Mouse (Mus musculus) c-Kit-positive CD71-negative TER-119-negative erythroid progenitor cells, embryonic 14.5 days (primary cell): ENCODE measurements around the gene Vat1.
"Not testable (repeated sequence)": the region's sequence is repeated elsewhere in the genome, so short reads cannot be mapped to it uniquely, and the experiment has no call there.

Source experiments
- DNase-seq: peaks from one replicate; pipeline ENCODE4 v3.0.0-alpha.2; 2013; ENCODE audit warnings: low read depth

Gene Vat1

GRCm38 (mm10) chr11:101441450-101442126 lies 24.4 kb downstream of the Vat1 start:
- not testable (repeated sequence) for DNase-seq

GRCm38 (mm10) chr11:101438006-101438405 lies 28.0 kb downstream of the Vat1 start:
- not testable (repeated sequence) for DNase-seq

- DNase-seq, result no peak
These were observed 29.1 kb downstream of the Vat1 start for GRCm38 (mm10) chr11:101436916-101437315.

DNA sequence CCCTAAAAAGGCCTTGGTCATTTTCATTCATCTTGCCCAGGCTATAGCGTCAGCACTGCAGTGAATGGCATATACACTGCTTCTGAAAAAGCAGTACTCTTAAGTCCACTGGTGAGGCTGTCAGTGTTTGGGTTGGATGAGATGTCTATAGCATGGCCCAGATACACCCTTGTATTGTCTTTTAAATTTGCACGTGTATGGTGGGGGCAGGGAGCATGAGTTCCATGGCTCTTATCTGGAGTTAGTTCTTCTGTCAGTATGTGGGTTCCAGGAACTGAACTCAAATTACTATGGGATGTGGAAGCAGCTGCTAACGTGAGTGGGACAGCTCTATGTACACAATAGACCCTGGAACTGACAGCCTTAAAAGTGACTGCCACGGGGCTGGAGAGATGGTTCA lies 30.2 kb downstream of the Vat1 start:
- DNase-seq, result no peak

- no peak for DNase-seq
These were observed 32.6 kb downstream of the Vat1 start for GRCm38 (mm10) chr11:101433396-101433795.

- no peak for DNase-seq
These were observed 34.7 kb downstream of the Vat1 start for GRCm38 (mm10) chr11:101431327-101431726.

- no peak for DNase-seq
These were observed 39.9 kb downstream of the Vat1 start for GRCm38 (mm10) chr11:101426165-101426564.

DNA sequence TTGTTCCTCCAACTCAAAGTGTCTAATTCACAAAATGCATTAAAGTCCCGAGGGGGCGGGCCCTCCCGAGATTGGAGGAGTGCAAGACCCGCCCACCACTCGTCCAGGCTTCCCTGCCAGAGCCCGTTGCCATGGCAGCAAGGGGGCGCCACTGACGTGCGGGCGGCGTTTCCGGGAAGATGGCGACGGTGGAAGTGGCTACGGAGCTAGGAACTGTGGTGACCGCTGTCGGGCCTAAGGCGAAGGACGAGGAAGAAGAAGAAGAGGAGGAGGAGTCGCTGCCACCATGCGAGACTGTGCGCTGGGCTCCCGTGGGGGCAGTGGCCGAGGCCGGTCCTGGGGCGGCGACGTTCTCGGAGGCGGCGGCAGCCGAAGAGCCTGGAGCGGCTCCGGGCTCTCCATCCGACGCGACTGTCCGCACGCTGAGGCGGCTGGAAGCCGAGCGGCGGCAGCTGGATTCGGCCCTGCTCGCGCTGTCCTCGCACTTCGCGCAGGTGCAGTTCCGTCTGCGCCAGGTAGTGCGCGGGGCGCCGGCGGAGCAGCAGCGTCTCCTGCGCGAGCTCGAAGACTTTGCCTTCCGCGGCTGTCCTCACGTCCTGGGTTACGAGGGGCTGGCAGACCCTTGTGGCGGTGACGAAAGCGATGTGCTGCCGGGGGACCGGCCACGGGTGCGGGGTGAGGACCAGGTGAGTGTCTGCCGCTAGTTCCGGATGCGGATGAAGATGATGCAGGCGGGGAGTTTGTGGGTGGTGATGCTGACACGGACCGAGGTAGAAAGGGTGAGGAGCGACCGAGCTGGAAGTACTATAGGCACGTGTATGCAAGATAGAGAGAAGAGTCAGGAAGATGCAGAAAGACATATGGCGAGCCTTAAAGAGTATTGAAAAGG lies 40.9 kb downstream of the Vat1 start, which contains the start of the genes Rundc1 and Ptges3l:
Gene Rundc1, plus strand, starts transcription at position 161 of the 889 bp plus-strand sequence.
Gene Ptges3l, minus strand, starts transcription at position 409 of the 889 bp plus-strand sequence.
- peak; percentile 99 for DNase-seq

DNA sequence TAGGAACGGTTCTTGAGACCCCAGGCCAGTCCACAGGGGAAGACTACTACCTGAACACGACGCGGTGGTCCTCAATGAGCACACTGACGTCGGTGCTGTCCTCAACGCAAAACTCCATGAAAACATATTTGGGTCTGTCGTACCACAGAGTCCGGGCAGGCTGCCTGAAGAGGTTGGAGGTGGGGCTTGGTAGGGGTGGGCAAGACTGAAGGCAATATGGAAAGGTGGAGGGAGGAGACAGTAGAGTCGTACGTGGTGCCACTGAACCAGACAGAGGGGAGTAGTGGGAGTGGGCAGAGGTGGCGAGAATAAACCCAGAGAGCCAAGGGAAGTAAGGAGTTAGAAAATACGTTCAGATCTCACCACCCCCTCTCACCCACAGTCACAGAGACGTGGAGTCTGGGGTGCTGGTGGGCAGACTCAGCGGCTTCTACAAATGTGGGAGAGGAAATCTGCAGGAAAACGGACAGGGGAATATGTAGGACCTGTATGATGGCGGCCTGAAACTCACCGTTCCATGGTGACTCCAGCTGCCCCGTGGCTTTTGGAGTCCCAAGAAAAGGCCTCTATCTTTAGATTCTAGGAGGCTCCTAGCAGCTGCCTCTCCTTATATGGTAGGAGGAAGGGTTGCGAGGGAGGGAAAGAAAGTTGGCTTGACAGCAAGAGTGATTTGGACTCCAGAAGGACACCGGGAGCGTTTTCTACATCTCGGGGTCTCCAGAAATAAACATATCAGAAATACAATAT lies 41.8 kb downstream of the Vat1 start, which contains the start of gene Gm27029:
Gene Gm27029, minus strand, starts transcription at position 692 of the 747 bp plus-strand sequence.
- no peak for DNase-seq

DNA sequence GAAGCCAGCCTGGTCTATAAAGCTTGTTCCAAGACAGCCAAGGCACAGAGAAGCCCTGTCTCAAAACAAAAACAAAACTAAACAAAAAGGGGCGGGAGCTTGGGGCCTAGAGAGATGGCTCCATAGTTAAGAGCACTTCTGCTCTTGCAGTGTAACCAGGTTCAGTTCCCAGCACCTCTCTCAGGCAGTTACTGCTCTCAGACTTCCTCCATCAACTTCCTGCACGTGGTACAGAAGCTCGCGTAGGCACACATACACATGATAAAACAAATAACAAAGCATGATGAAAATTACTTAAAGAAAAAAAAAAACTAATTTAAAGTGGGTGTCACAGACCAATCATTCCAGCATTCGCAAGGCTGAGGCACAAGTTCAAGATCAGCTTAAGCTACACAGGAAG lies 45.9 kb downstream of the Vat1 start:
- DNase-seq, result no peak

DNA sequence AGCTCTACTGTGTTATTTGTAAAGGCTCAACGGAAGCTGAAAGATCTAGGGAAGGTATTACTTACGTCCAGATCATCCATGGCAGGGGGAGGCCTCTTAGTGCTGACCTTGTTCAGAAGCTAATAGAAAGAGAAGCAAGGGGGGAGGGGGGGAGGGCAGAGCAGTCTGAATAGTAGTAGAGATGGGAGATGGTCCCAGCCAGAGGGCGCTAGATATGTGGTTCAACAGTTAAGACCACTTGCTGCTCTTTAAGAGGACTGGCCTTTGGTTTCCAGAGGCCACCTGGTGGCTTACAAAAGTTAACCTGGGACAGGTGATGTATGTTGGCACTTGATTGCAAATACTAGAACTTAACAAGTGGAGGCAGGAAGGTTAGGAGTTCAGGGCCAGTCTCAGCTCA lies 46.4 kb downstream of the Vat1 start:
- no peak for DNase-seq

DNA sequence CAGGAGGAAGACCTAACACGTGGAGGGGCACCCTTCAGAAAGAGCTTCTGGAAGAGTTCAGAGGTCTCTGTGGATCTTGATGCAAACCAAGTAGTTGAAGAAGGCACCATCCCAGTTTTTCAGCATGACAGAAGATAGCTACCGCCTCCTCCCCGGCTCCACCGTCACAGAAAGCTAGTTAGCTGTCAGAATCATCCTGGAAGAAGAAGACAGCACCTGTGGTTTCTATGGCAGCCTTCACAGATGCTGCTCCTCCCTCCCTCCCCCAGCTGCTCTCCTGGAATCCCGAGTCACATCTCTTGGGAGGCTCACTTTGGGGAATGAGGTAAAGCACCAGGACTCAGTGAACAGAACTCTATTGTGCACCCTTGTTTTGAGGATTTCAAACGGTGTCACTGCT lies 47.0 kb downstream of the Vat1 start:
- no peak for DNase-seq

- DNase-seq, result peak; percentile 74
These were observed 48.8 kb downstream of the Vat1 start, which contains the start of gene Aarsd1 for GRCm38 (mm10) chr11:101417101-101417855. TSS of gene Aarsd1 (minus strand) at chr11:101417615.

DNA sequence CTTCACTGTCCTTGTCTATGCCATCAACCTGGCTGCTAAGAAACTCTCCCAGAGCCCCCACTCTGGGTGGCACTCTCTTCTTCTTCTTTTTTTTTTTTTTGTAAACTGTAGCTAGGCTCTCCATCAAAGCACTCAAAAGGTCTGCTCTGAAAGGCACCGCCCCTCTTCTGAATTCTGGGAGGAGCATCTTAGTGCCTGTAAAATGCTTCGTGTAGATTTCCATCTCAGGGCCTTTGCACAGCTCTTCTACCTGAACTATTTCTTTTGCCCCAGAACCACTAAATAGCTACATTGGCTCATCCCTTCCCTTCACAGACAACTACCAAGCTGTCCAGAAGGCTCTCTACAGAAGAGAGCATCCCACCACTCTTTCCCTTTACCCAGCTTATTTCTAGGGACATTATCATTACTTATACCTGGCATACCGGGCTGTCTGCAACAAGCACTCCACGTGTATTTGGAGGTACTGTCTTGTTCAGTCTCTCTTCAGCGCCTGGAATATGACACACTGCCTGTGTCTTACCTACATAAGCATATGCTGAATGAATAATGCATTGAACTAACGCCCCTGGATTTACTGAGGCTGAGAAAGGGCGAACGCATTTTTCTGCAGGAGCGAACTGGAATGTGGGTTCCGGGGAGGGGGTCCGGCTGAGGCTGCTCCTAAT lies 49.5 kb downstream of the Vat1 start:
- DNase-seq, result no peak

DNA sequence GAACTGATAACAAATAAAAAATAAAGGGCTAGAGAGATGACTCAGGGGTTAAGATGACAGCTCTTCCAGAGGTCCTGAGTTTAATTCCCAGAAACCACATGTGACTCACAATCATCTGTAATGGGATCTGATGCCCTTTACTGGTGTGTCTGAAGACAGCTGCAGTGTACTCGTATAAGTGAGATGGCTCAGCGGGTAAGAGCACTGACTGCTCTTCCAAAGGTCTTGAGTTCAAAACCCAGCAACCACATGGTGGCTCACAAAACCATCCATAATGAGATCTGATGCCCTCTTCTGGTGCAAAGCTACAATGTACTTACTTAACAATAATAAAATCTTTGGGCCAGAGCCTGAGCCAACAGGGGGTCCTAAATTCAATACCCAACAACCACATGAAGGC lies 50.7 kb downstream of the Vat1 start:
- no peak for DNase-seq
